Mouse (Mus musculus) erythroblast, embryonic 14.5 days (primary cell): ENCODE data around the gene Gnai2.

Experiments used
- GATA1 ChIP-seq: IDR thresholded peaks from 2 replicates; pipeline ENCODE4 v1.6.1; 2012; ENCODE audit warnings: low read length, inconsistent platforms, mixed read lengths
- TAL1 ChIP-seq: IDR thresholded peaks from 3 replicates; pipeline ENCODE4 v1.6.1; 2012; ENCODE audit warnings: low read length, inconsistent platforms, mixed read lengths

GRCm38 (mm10) chr9:107607036-107607435 lies 28.1 kb downstream of the Gnai2 start:
- TF ChIP-seq GATA1: no peak
- TF ChIP-seq TAL1: no peak
